Mouse (Mus musculus) hindbrain, embryonic 14.5 days (tissue): ENCODE measurements around the gene Fem1b. TPM values are rescaled to one million over a fixed set of nuclear protein-coding genes. Genes with fewer than 3 reads are reported as not detected.

ENCODE experiments used
- ATAC-seq: fragments of 200-750 bp; cut with Nextera tagmentation; 2 replicates; pipeline ENCODE4 v1.8.0; 2017; ENCODE audit warnings: moderate number of reproducible peaks, mild to moderate bottlenecking, moderate TSS enrichment, moderate library complexity; ENCODE audit not compliant: low FRiP score
- DNase-seq: peaks from one replicate; pipeline ENCODE4 v3.0.0-alpha.2; 2015; ENCODE audit warnings: low spot score
- H3K27ac ChIP-seq: fragments of 300-500 bp; sonication (generic); 2 replicates; pipeline ENCODE4 v1.5.1; 2014; ENCODE audit warnings: mild to moderate bottlenecking, moderate library complexity
- H3K27me3 ChIP-seq: fragments of 300-500 bp; sonication (generic); 2 replicates; pipeline ENCODE4 v1.6.1; 2014; ENCODE audit warnings: mild to moderate bottlenecking, low read length, mixed read lengths; ENCODE audit not compliant: control insufficient read depth, insufficient read depth
- H3K36me3 ChIP-seq: fragments of 300-500 bp; sonication (generic); replicated peaks from 2 replicates; pipeline ENCODE4 v1.6.1; 2014; ENCODE audit not compliant: control insufficient read depth, insufficient read depth
- H3K4me1 ChIP-seq: fragments of 300-500 bp; sonication (generic); replicated peaks from 2 replicates; pipeline ENCODE4 v1.6.1; 2014; ENCODE audit warnings: antibody characterized with exemption, low read length, mixed read lengths; ENCODE audit not compliant: control insufficient read depth, insufficient read depth
- H3K4me2 ChIP-seq: fragments of 300-500 bp; sonication (generic); replicated peaks from 2 replicates; pipeline ENCODE4 v1.6.1; 2014; ENCODE audit warnings: mild to moderate bottlenecking, moderate library complexity
- H3K4me3 ChIP-seq: fragments of 300-500 bp; sonication (generic); replicated peaks from 2 replicates; pipeline ENCODE4 v1.5.1; 2014; ENCODE audit warnings: mild to moderate bottlenecking, low read length
- H3K9ac ChIP-seq: fragments of 300-500 bp; sonication (generic); 2 replicates; pipeline ENCODE4 v1.6.1; 2014
- H3K9me3 ChIP-seq: fragments of 300-500 bp; sonication (generic); 2 replicates; pipeline ENCODE4 v1.6.1; 2016; ENCODE audit warnings: low read length; ENCODE audit not compliant: control insufficient read depth
- WGBS: fragments of 180-500 bp; shearing (Covaris S2); extraction: QIAGEN DNeasy Blood & Tissue Kit; methylation state at CpG from one replicate; pipeline ENCODE4 v1.1.7; 2014; 5-methylcytosine and 5-hydroxymethylcytosine counted together
- polyA plus RNA-seq: library from polyadenylated mRNA; unstranded; fragments of >200 nt; fragmentation: Nextera tagmentation; extraction: Ambion mirVana; gene quantifications from 2 replicates; pipeline ENCODE4 v1.2.1, GENCODE M21; 2014

Gene Fem1b
- polyA plus RNA-seq, 1 experiment from 2014 or later = 86.6 TPM

DNA sequence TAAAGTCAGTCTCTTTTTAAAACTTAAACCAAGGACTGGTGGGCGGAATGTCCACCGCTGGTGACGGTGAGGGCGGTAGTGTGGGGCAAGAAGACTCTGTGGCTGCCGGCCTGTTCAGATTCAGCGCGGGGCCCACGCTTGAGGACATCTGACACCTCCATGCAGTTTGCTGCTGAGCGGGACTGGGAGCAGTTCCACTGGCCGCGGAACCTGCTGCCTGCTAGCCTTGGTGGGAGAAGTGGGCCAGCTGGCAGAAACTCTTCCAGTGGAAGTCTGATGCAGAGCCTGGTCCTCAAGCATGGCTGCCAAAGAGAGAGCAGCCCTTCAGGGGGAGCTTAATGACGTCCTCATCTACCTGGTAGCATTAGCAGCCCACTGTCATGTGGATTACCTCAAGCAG lies 21.9 kb downstream of the Fem1b start:
- Histone ChIP-seq H3K9ac (no peak overlapping the region), H3K27ac (no peak overlapping the region), H3K36me3 (peaks cover 23% of the 10 kb centered on the region), H3K4me1 (no peaks in the 10 kb centered on the region), H3K9me3 (no peaks in the 10 kb centered on the region), H3K4me3 (no peak overlapping the region), H3K27me3 (no peaks in the 10 kb centered on the region), H3K4me2 (no peak overlapping the region)
- 88% methylated on average over 12 of the region's 12 CpGs for WGBS
- DNase-seq = no peak
- ATAC-seq = no peak

DNA sequence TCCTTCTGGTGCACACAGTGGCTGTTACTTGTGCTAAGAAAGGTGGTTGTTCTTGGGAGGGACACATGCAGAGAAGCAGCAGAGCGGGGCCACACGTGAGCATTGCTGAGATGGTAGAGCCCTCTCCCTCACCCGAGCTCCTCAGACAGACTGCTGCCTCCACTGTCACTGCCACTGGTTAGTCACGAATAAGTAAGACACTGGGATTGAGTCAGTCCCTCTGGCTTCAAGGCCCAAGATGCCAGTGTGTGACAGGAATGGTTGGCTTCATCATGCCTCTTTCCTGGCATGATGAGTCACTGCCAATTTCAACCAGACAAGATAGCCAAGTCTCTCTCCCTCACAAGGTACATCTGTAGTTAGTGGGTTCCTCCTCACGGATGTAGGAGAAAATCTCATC lies 25.0 kb downstream of the Fem1b start:
- Histone ChIP-seq H3K4me2 (no peak overlapping the region), H3K9me3 (no peaks in the 10 kb centered on the region), H3K27ac (no peak overlapping the region), H3K4me3 (no peak overlapping the region), H3K36me3 (no peaks in the 10 kb centered on the region), H3K9ac (no peak overlapping the region), H3K4me1 (peaks cover 16% of the 10 kb centered on the region), H3K27me3 (no peaks in the 10 kb centered on the region)
- WGBS = 77% methylated on average over 5 of the region's 5 CpGs
- ATAC-seq = no peak
- DNase-seq = no peak

DNA sequence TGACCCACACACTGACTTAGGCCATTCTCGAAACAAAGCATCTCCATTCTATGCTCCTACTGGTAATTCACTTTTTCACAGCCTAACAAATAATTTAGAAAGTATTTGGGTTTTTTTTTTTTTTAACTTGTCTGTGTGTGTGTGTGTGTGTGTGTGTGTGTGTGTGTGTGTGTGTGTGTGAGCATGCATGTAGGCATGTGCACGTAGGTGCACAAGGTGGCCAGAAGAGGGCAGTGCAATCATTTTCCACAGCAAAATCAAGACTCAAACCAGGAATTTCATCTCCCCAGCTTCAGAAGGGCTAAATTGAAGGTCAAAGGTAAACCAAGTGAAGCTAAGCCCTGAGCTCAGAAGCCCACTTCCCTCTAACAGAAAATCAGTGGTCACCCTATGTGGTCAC lies 27.5 kb downstream of the Fem1b start:
- 89% methylated on average over 2 of the region's 2 CpGs for whole genome bisulfite sequencing
- no peaks in the 10 kb centered on the region for H3K36me3 ChIP-seq
- no peak overlapping the region for H3K4me2 ChIP-seq
- no peak overlapping the region for H3K4me3 ChIP-seq
- DNase-seq (no peak), ATAC-seq (no peak)
- H3K4me1 ChIP-seq = peaks cover 17% of the 10 kb centered on the region
- H3K27me3 ChIP-seq = no peaks in the 10 kb centered on the region
- H3K9me3 ChIP-seq = no peaks in the 10 kb centered on the region
- H3K27ac ChIP-seq = 0 out of 2 replicates have a peak overlapping the region, but pooled peaks have one; percentile 40
- no peak overlapping the region for H3K9ac ChIP-seq

DNA sequence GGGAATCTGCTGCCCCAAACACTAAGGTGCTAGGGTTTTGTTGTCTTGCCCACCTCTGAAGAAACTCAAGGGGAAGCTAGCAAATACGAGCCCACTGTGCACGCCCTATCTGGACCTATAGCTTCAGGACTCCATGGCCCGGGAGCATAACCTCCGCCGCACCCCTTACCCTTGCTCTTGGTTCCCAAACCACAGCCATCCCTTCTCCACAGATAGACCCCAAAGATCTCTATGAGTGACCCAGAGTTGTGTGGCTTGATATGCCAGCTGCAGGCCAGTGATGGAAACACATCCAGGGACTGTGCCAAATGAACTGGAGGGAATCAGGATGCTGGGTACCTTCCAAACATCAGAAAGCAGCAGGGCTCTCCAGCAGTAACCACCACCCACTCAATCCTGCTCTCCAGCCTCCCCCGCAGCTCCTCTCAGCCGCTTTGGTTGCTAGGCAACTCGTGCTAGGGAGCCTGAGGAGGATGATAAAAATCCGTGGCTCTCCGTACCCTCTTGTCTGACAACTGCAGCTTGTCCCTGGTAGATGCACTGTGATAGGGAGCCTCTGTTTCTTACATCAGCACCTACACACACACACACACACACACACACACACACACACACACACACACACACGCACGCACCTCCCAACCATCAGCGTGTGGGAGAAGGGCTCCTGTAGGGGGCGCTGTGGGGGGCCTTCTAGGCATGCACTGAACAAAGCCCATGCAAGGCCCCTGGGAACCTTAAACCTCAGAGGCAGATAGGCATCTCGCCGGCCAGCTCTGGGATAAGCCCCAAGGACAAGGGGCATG lies 28.6 kb downstream of the Fem1b start:
- Histone ChIP-seq H3K4me1 (peaks cover 17% of the 10 kb centered on the region), H3K9ac (peak overlapping the region; percentile 9; the same call in 1 of the 2 replicates), H3K36me3 (no peaks in the 10 kb centered on the region), H3K9me3 (no peaks in the 10 kb centered on the region), H3K4me3 (no peak overlapping the region), H3K4me2 (peak overlapping the region; percentile 22), H3K27me3 (no peaks in the 10 kb centered on the region), H3K27ac (peak overlapping the region; percentile 40)
- 35% methylated on average over 13 of the region's 16 CpGs for WGBS
- DNase-seq (peak; percentile 68), ATAC-seq (peak; percentile 88)

DNA sequence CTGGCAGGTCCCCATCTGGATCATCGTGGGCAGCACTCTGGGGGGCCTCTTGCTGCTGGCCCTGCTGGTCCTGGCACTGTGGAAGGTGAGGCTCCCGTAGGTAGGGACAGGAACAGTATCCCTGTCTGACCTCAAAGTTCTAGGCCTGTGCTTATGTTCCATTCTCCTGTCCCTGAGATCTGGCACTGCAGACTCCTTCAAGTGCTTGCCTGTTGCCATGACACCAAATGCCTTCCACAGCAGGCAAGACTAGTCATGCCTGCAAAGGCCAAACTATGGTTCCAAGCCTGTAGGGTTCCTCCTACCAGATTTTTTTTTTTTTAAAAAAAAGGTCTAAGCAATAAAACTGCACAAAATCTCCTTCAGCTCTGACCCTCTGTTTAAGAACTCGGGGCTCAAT lies 29.8 kb downstream of the Fem1b start:
- Histone ChIP-seq H3K4me3 (no peak overlapping the region), H3K36me3 (no peaks in the 10 kb centered on the region), H3K27me3 (no peaks in the 10 kb centered on the region), H3K4me2 (no peak overlapping the region), H3K4me1 (peaks cover 17% of the 10 kb centered on the region), H3K9me3 (no peaks in the 10 kb centered on the region), H3K27ac (no peak overlapping the region), H3K9ac (no peak overlapping the region)
- 54% methylated on average over 3 of the region's 3 CpGs for WGBS
- DNase-seq (peak; percentile 43), ATAC-seq (no peak)

DNA sequence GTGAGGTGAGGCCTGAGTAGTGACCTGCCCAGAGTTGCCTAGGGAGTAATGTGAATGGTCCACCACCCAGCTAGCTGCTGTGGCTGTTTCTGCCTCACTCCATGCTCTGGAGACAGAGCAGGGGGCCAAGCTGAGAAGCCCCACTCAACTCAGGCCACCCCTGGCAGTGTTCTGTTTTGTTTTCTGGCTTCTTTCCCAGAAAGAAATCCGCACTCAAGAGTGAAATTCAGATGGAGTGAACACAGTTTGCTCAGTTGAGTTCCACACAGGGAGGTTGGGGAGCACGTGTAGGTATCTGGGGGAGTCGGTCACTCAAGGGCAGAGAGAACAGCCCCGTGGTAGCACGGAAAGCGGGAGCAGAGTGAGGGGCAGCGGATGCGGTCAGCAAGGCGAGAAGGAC lies 33.0 kb downstream of the Fem1b start:
- 78% methylated on average over 9 of the region's 9 CpGs for WGBS
- Histone ChIP-seq H3K4me2 (no peak overlapping the region), H3K4me3 (no peak overlapping the region), H3K27ac (no peak overlapping the region), H3K27me3 (no peaks in the 10 kb centered on the region), H3K36me3 (no peaks in the 10 kb centered on the region), H3K9ac (no peak overlapping the region), H3K4me1 (peaks cover 16% of the 10 kb centered on the region), H3K9me3 (no peaks in the 10 kb centered on the region)
- ATAC-seq (no peak), DNase-seq (no peak)

DNA sequence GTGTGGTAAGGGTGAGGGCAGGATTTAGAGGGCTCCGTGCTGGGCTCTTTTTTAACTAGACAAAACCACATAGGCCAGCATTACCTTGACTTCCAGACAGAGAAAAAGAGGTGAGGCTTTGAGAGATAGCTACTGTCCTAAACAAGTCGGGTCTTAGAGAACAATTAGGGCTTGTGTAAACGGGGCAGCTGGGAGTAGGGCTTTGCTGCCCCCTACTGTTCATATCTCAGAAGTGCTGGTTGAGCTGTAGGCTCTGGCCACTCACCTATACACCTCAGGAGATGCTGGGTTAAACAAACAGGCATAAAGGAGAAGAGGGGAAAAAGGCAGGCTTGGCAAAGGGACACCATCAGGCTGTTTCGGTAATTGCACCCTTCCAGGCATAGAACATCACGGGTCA lies 34.3 kb downstream of the Fem1b start:
- ATAC-seq = no peak
- H3K36me3 ChIP-seq = no peaks in the 10 kb centered on the region
- WGBS = 14% methylated on average over 5 of the region's 5 CpGs
- H3K27ac ChIP-seq = no peak overlapping the region
- peak; percentile 80 for DNase-seq
- H3K4me3 ChIP-seq = no peak overlapping the region
- H3K9me3 ChIP-seq = no peaks in the 10 kb centered on the region
- H3K27me3 ChIP-seq = no peaks in the 10 kb centered on the region
- H3K9ac ChIP-seq = no peak overlapping the region
- no peak overlapping the region for H3K4me2 ChIP-seq
- 0 out of 2 replicates have a peak, but pooled peaks cover 3% of the 10 kb centered on the region for H3K4me1 ChIP-seq

DNA sequence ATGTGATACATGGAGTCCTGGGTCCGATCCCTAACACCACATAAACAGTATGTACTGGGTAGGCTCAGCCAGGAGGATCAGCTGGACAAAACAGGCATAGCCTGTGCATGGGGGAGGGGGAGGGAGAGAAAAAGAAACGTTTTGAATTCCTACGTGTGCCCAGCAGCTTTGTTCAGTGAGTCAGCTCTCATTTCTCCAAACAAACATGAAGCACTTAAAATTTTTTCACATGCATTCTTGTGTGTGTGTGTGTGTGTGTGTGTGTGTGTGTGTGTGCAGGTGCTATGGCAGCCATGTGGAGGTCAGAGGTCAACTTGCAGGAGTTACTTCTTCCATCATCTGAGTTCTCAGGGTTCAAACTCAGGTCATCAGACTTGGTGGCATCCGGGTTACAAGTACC lies 36.3 kb downstream of the Fem1b start:
- WGBS = 71% methylated on average over 4 of the region's 4 CpGs
- Histone ChIP-seq H3K4me3 (no peak overlapping the region), H3K9ac (no peak overlapping the region), H3K9me3 (no peaks in the 10 kb centered on the region), H3K4me2 (no peak overlapping the region), H3K36me3 (no peaks in the 10 kb centered on the region), H3K4me1 (no peaks in the 10 kb centered on the region), H3K27ac (no peak overlapping the region), H3K27me3 (no peaks in the 10 kb centered on the region)
- ATAC-seq = no peak
- no peak for DNase-seq

DNA sequence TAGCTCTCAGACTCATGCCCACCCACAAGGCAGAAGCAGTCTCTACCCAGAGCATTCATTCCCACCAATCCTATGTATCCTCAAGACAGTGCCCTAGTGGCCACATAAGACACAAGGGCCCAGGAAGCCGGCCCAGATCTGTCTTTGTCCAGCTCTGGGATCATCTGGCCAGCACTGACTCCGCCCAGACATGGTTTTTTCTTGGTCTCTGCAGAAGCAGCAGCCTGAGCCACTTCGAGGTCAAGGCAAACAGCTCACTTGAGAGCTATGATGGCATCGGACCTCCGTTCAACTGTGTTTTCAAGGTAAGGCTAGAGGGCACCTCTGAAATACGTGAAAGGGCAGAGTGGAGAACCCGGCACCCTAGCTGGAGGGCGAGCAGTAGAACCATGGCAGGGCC lies 39.0 kb downstream of the Fem1b start:
- H3K27ac ChIP-seq = no peak overlapping the region
- H3K9me3 ChIP-seq = no peaks in the 10 kb centered on the region
- no peaks in the 10 kb centered on the region for H3K27me3 ChIP-seq
- 82% methylated on average over 8 of the region's 8 CpGs for whole genome bisulfite sequencing
- DNase-seq (no peak), ATAC-seq (no peak)
- H3K36me3 ChIP-seq = no peaks in the 10 kb centered on the region
- no peaks in the 10 kb centered on the region for H3K4me1 ChIP-seq
- H3K9ac ChIP-seq = no peak overlapping the region
- no peak overlapping the region for H3K4me2 ChIP-seq
- no peak overlapping the region for H3K4me3 ChIP-seq

DNA sequence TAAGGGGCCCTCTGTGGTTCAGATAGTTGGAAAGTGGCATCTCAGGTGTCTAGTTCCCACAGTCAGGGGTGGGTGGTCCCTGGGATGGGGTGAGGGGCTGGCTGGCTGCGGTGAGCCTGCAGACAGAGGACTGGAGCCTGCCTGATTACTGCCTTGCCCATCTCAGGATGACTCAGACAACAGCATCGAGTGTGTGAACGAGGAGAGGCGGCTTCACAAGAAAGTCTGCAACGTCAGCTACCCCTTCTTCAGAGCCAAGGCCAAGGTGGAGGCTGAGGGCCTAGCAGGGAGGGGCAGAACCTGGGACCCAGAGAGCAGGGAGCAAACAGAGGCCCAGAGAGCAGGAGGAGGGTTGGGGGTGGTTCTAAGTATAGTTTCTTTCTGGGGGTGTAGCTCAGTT lies 43.4 kb downstream of the Fem1b start:
- ATAC-seq (no peak), DNase-seq (no peak)
- no peaks in the 10 kb centered on the region for H3K27me3 ChIP-seq
- H3K9me3 ChIP-seq = no peaks in the 10 kb centered on the region
- H3K4me1 ChIP-seq = no peaks in the 10 kb centered on the region
- H3K4me3 ChIP-seq = no peak overlapping the region
- no peak overlapping the region for H3K9ac ChIP-seq
- H3K27ac ChIP-seq = no peak overlapping the region
- no peak overlapping the region for H3K4me2 ChIP-seq
- WGBS = 81% methylated on average over 5 of the region's 5 CpGs
- no peaks in the 10 kb centered on the region for H3K36me3 ChIP-seq
